Mouse (Mus musculus): ENCODE measurements around the gene Tiprl. TPM values are rescaled to one million over a fixed set of nuclear protein-coding genes. Genes with fewer than 3 reads are reported as not detected.
A peak's percentile ranks its signal among the peaks of the same experiment; 100 is the strongest.

Tiprl gene
- 2.5 and 21.2 TPM in 2 replicates for polyA plus RNA-seq (2012; ENCODE audit: insufficient read depth, low replicate concordance)

DNA sequence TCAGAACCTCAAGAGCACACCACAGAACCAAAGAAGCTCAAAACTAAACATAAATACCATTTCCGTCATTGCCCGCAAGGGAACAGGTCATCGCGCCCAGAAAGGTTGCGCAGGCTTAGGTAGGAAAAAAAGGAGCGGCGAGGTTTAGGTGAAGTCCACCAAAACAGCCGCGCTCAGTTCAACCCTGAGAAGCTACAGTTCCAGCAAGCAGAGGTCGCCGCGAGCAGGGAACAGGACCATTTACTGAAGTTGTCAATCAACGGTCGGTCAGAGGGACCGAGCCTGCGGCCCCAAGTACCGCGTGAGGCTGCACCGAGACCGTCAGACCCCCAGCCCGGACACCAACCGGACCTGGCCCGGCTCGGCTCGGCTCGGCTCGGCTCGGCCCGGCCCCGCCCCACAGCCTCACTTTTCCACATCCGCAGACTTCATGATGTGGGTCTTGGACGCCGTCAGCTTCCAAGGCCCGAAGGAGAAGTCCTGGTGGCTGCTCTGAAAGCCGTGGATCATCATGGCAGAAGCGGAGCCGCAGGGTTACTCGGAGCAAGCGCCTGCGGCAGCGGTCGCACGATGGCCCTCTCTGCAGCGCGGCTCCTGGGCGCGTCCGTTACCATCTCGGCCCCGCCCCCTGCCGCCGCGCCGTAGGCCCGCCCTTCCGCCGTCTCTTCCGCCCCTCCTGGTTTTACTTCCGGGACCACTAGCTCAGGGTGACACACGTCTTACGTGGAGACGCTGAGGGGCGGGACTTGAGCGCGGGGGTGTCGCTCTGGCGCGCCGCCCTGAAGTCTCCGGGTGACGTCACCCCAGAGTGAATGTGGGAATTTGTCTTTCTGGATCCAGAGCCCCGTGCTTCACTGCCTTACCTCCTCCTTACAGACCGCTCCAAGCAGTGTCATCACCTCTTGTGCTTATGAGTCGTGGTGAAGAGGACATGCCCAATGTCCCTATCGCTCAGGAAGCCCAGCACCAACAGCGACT is at the start of gene Tiprl:
TSS of gene Tiprl (minus strand) at position 676 of the 978 bp plus-strand sequence.
- peak within 1 kb of the TSS; percentile 98 for H3K4me3 ChIP-seq (replicated peaks)
- peaks cover 30% of the 10 kb centered on the region for H3K4me1 ChIP-seq
- TF ChIP-seq GATA1 (IDR thresholded peaks at IDR 0.05; ENCODE audit: borderline replicate concordance, low read length) (no peak), FLI1 (IDR thresholded peaks at IDR 0.05; ENCODE audit: low read length) (0 out of 2 replicates have a peak, but pooled peaks have one; percentile 22)
- no peaks in the 10 kb centered on the region for H3K9me3 ChIP-seq
- no peaks in the 10 kb centered on the region for H3K27me3 ChIP-seq (replicated peaks)
- H3K36me3 ChIP-seq (replicated peaks; ENCODE audit: low read length): peaks cover 2% of the 10 kb centered on the region

DNA sequence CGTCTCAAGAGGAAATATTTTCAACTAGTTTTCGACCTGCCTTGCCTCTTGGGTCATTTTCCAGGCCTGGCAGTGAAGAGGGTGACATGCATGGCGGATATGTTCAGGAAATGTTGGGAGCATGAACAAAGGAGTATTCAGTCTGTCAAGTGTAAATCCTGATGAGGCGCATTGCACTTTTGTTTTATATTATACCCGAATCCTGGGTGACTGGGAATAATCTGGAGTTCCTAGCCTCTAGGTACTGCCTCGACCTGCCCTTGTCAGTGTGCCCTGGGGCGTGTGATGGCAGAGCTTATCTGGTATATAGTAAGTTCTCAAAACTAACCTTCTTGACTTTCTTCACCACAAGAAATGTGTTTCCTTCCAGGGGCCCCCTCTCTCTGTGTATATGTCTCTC is 47.3 kb upstream of the Tiprl start:
- H3K4me1 ChIP-seq: peaks cover 16% of the 10 kb centered on the region
- no peaks in the 10 kb centered on the region for H3K9me3 ChIP-seq
- H3K27me3 ChIP-seq (replicated peaks): peaks cover 57% of the 10 kb centered on the region
- no peak for TF ChIP-seq GATA1 (IDR thresholded peaks at IDR 0.05; ENCODE audit: borderline replicate concordance, low read length)
- H3K36me3 ChIP-seq (replicated peaks; ENCODE audit: low read length): no peaks in the 10 kb centered on the region
- no peak overlapping the region for H3K4me3 ChIP-seq (replicated peaks)

DNA sequence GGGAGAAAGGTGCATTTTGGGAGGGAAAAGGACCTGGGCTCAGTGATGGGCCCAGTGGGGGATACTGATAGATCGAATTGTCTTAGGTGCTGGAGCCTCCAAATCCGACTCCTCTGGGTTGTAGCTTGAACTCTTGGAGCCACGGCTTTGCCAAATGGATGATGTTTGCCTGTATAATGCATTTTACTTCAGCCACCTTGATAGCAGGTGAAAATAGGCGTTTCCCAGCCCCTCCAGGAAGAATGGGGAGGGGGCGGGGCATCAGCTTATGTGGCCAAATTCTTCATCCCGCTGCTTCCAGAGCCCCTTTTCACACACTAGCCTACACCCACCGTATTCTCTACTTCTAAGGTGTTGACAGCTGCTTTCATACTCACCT is 46.2 kb upstream of the Tiprl start:
- H3K4me3 ChIP-seq (replicated peaks): no peak overlapping the region
- no peak for TF ChIP-seq GATA1 (IDR thresholded peaks at IDR 0.05; ENCODE audit: borderline replicate concordance, low read length)
- no peak for TF ChIP-seq FLI1 (IDR thresholded peaks at IDR 0.05; ENCODE audit: low read length)
- no peaks in the 10 kb centered on the region for H3K9me3 ChIP-seq
- no peaks in the 10 kb centered on the region for H3K36me3 ChIP-seq (replicated peaks; ENCODE audit: low read length)
- peaks cover 16% of the 10 kb centered on the region for H3K4me1 ChIP-seq
- H3K27me3 ChIP-seq (replicated peaks): peaks cover 56% of the 10 kb centered on the region

DNA sequence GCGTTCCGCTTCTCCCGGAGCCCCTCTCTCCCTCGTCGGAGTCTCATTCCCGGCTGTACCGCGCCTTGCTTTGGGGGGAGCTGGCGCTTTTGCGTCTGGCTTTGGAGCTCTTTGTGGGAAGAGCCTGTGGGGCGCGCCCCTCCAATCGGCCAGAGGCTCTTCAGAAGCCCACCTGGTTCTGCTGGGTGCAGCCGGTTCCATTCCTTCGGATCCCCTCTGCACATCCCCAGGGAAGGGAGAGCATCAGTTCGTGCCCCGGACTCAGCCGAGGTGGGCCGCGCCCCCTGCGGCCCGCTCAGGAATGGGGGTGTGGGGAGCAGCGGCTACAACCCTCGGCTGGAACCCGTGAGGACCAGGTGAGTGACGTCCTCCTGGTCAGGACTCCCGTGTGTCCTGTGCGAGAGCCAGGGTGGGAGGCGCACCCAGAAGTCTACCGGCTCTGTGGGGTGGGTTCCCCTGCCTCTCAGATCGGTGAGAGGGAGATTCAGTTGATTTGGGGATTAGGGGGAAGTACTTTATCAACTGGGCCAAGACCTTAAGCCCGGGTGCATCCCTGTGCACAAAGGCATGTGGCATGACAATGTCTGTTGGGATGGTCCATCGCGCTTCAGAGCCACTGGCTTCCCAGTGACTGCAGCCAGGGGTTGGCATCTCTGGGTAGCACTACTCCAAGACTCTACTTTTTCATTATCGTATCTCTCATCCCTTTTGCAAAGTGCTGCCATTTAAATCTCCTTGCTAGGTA is 45.6 kb upstream of the Tiprl start:
- Histone ChIP-seq H3K9me3 (no peaks in the 10 kb centered on the region), H3K36me3 (replicated peaks; ENCODE audit: low read length) (no peaks in the 10 kb centered on the region), H3K27me3 (replicated peaks) (peaks cover 58% of the 10 kb centered on the region), H3K4me1 (peaks cover 16% of the 10 kb centered on the region), H3K4me3 (replicated peaks) (peak overlapping the region; percentile 90)
- TF ChIP-seq FLI1 (IDR thresholded peaks at IDR 0.05; ENCODE audit: low read length) (no peak), GATA1 (IDR thresholded peaks at IDR 0.05; ENCODE audit: borderline replicate concordance, low read length) (no peak)

DNA sequence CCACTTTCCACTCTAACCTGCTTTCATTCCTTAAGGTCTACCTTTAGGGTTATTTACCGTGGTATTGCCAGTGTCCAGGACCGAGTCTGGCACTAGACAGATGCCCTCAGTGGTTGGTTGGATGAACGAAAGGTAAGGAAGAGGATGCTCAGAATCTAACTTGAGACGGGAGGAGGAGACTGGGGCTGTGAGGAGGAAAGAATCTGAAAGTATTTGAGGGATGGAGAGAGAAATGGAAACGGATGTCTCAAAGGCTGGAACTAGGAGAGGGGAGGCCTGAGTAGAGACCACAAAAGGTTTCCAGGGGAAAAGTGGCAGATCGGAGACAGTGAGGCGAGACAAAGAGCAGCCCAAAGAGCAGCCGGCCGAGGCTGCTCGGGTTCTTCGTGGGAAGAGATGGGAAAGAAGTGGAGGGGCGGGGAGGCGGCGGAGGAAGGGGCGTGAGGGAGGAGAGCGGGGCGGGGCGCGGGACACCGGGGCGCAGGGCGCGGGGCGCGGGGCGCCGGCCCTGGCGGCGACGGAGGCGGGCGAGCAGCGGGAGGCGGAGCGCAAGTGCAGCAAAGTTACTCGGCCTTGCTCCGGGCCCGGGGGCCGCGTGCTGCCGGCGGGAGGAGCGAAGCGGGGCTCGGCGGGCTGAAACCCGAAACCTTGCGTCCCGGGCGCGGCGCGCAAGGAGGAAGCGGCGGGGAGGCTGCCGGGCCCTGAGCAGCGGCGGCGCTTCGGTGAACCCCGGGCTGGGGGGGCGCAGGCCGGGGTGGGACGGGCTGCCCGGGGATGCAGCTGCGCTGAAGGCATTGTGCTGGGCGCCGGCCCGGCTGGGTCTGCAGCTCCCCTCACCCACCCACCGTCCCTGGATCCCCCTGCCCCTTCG is 44.8 kb upstream of the Tiprl start:
- peaks cover 58% of the 10 kb centered on the region for H3K27me3 ChIP-seq (replicated peaks)
- TF ChIP-seq FLI1 (IDR thresholded peaks at IDR 0.05; ENCODE audit: low read length) (no peak), GATA1 (IDR thresholded peaks at IDR 0.05; ENCODE audit: borderline replicate concordance, low read length) (no peak)

DNA sequence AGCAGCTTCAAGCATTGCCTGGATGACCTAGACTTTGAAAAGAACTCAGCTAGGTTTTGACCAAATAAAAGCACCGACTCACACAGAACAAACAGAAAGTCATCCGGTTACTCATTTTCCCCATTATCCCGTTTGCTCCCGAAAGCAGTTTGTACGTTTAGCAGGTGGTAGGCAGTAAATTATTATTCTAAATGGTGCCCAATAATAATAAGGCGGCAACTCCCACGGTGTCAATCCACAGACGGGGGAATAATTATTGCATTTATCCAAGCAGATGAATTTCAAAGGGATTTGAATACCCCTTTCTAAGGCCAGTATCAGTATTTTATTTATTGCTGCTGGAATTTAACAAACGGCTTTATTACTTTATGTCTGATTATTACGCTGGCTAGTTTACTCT is 43.9 kb upstream of the Tiprl start:
- H3K36me3 ChIP-seq (replicated peaks; ENCODE audit: low read length): no peaks in the 10 kb centered on the region
- TF ChIP-seq GATA1 (IDR thresholded peaks at IDR 0.05; ENCODE audit: borderline replicate concordance, low read length) (no peak), FLI1 (IDR thresholded peaks at IDR 0.05; ENCODE audit: low read length) (no peak)
- no peak overlapping the region for H3K4me3 ChIP-seq (replicated peaks)
- H3K4me1 ChIP-seq: peaks cover 16% of the 10 kb centered on the region
- no peaks in the 10 kb centered on the region for H3K9me3 ChIP-seq
- peaks cover 56% of the 10 kb centered on the region for H3K27me3 ChIP-seq (replicated peaks)

More for the DNA sequence above, 44.8 kb upstream of the Tiprl start:
- H3K9me3 ChIP-seq: no peaks in the 10 kb centered on the region
- peaks cover 16% of the 10 kb centered on the region for H3K4me1 ChIP-seq
- peak overlapping the region; percentile 90 for H3K4me3 ChIP-seq (replicated peaks)
- H3K36me3 ChIP-seq (replicated peaks; ENCODE audit: low read length): no peaks in the 10 kb centered on the region

DNA sequence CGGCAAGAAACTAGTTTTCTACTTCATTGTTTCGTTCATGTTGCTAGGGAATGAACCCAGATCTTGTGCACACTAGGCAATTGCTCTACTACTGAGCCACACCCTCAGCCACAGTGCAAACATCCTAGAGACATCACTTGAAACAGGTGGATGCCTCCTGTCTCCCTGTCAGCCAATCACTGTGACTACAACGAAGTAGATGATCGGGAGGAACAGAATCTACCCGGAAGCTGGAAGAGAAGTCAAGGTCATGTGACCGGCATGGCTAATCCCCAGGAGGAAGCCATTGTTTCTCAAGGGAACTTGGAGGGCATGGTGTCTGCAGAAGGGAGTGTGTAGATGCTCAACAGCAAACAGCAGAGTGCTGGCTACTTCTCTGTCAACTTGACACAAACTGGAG is 38.1 kb upstream of the Tiprl start:
- H3K4me1 ChIP-seq: no peaks in the 10 kb centered on the region
- TF ChIP-seq FLI1 (IDR thresholded peaks at IDR 0.05; ENCODE audit: low read length): no peak
- TF ChIP-seq GATA1 (IDR thresholded peaks at IDR 0.05; ENCODE audit: borderline replicate concordance, low read length): no peak
- no peaks in the 10 kb centered on the region for H3K9me3 ChIP-seq
- H3K4me3 ChIP-seq (replicated peaks): no peak overlapping the region
- no peaks in the 10 kb centered on the region for H3K36me3 ChIP-seq (replicated peaks; ENCODE audit: low read length)
- H3K27me3 ChIP-seq (replicated peaks): peaks cover 21% of the 10 kb centered on the region

DNA sequence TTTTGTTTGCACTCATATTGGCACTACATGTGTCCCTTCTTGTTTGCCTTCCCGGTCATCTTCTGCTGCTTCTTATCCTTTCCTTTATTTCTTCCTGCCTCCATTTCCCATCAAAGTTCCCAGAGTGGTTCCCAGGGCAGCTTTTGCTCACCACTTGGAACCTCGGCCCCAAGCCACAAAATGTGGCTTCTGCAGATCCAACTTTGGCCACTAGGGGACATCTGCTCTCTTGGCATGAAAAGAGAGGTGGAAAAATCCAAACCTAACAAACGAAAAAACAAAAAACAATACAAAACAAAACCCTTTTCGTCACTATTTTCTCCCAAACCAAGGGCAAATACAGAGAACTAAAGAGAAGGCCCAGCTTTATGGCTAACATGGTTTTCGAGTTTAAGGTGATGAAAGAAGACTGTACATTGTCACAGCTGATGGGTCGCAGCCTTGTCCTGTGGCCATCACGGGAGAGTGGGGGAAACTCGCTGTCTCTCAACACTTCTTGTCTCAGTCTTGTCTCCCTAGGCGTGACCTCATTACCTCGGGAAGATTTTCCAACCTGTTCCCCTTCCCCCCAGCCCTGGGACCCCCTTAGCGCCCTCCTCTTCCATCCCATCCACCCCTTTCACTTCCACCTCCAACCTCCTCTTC is 15.4 kb upstream of the Tiprl start:
- Histone ChIP-seq H3K36me3 (replicated peaks; ENCODE audit: low read length) (no peaks in the 10 kb centered on the region), H3K4me3 (replicated peaks) (peak overlapping the region; percentile 40), H3K27me3 (replicated peaks) (peaks cover 12% of the 10 kb centered on the region), H3K9me3 (no peaks in the 10 kb centered on the region), H3K4me1 (peaks cover 6% of the 10 kb centered on the region)
- TF ChIP-seq FLI1 (IDR thresholded peaks at IDR 0.05; ENCODE audit: low read length) (no peak), GATA1 (IDR thresholded peaks at IDR 0.05; ENCODE audit: borderline replicate concordance, low read length) (no peak)

DNA sequence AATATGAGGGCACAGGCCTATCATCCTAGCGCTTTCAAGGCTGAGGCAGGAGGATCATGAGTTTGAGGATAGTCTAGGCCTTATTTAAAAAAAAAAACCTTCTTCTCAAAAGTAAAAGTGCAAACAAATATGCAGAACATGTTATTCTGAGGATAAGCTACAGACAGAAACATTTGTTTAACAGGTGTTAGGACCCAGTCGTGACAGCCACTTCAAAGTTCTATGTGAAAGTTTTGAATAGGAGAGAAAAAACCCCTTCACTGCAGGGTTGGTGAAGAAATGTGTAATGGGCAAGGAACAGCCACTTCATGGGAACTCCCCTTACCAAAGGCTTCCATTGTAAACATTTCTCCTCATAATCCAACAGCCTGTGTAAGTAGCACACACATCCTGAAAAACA is 13.8 kb upstream of the Tiprl start:
- peaks cover 6% of the 10 kb centered on the region for H3K4me1 ChIP-seq
- H3K36me3 ChIP-seq (replicated peaks; ENCODE audit: low read length): no peaks in the 10 kb centered on the region
- H3K9me3 ChIP-seq: 0 out of 2 replicates have a peak, but pooled peaks cover 9% of the 10 kb centered on the region
- H3K27me3 ChIP-seq (replicated peaks): peaks cover 17% of the 10 kb centered on the region
- no peak overlapping the region for H3K4me3 ChIP-seq (replicated peaks)
- TF ChIP-seq FLI1 (IDR thresholded peaks at IDR 0.05; ENCODE audit: low read length) (no peak), GATA1 (IDR thresholded peaks at IDR 0.05; ENCODE audit: borderline replicate concordance, low read length) (no peak)

Data from megakaryocyte, embryonic 14.5 days (primary cell).